Mouse (Mus musculus) kidney, embryonic 15.5 days (tissue): ENCODE results near the gene Socs4. TPM values are rescaled to one million over a fixed set of nuclear protein-coding genes. Genes with fewer than 3 reads are reported as not detected.
A peak's percentile ranks its signal among the peaks of the same experiment; 100 is the strongest.

ENCODE experiments used
- ATAC-seq: fragments of 200-750 bp; cut with Nextera tagmentation; replicated peaks from 2 replicates; pipeline ENCODE4 v1.8.0; 2017; ENCODE audit warnings: moderate TSS enrichment; ENCODE audit not compliant: low FRiP score
- H3K27ac ChIP-seq: fragments of 300-500 bp; sonication (generic); 2 replicates; pipeline ENCODE4 v1.5.1; 2015; ENCODE audit warnings: mild to moderate bottlenecking, inconsistent platforms
- H3K27me3 ChIP-seq: fragments of 300-500 bp; sonication (generic); 2 replicates; pipeline ENCODE4 v1.6.1; 2015; ENCODE audit warnings: inconsistent platforms
- H3K36me3 ChIP-seq: fragments of 300-500 bp; sonication (generic); 2 replicates; pipeline ENCODE4 v1.6.1; 2015; ENCODE audit warnings: inconsistent platforms
- H3K4me1 ChIP-seq: fragments of 300-500 bp; sonication (generic); 2 replicates; pipeline ENCODE4 v1.6.1; 2015; ENCODE audit warnings: inconsistent platforms
- H3K4me2 ChIP-seq: fragments of 300-500 bp; sonication (generic); 2 replicates; pipeline ENCODE4 v1.6.1; 2015; ENCODE audit warnings: moderate library complexity, mild to moderate bottlenecking, inconsistent platforms
- H3K4me3 ChIP-seq: fragments of 300-500 bp; sonication (generic); replicated peaks from 2 replicates; pipeline ENCODE4 v1.5.1; 2015; ENCODE audit warnings: mild to moderate bottlenecking, inconsistent platforms
- H3K9ac ChIP-seq: fragments of 300-500 bp; sonication (generic); 2 replicates; pipeline ENCODE4 v1.6.1; 2015; ENCODE audit warnings: mild to moderate bottlenecking, inconsistent platforms
- H3K9me3 ChIP-seq: fragments of 300-500 bp; sonication (generic); replicated peaks from 2 replicates; pipeline ENCODE4 v1.6.1; 2016; ENCODE audit warnings: inconsistent platforms
- WGBS: fragments of 180-500 bp; shearing (Covaris S2); methylation state at CpG from one replicate; pipeline ENCODE4 v1.1.7; 2015; ENCODE audit warnings: mixed read lengths; 5-methylcytosine and 5-hydroxymethylcytosine counted together
- polyA plus RNA-seq: library from polyadenylated mRNA; unstranded; fragments of >200 nt; fragmentation: Nextera tagmentation; extraction: Ambion mirVana; gene quantifications from 2 replicates; pipeline ENCODE4 v1.2.1, GENCODE M21; 2015

Gene Socs4
- polyA plus RNA-seq, 1 experiment from 2014 or later: 3.7 TPM

GRCm38 (mm10) chr14:47265829-47266228 lies 10.9 kb upstream of the Socs4 start:
- H3K27ac ChIP-seq: no peak overlapping the region
- H3K4me3 ChIP-seq: no peak overlapping the region
- 92% methylated on average over 8 of the region's 8 CpGs for WGBS
- no peak overlapping the region for H3K4me2 ChIP-seq
- H3K36me3 ChIP-seq: peaks cover 73% of the 10 kb centered on the region
- no peak overlapping the region for H3K9ac ChIP-seq
- ATAC-seq: no peak
- no peaks in the 10 kb centered on the region for H3K9me3 ChIP-seq
- no peaks in the 10 kb centered on the region for H3K27me3 ChIP-seq
- H3K4me1 ChIP-seq: no peaks in the 10 kb centered on the region

DNA sequence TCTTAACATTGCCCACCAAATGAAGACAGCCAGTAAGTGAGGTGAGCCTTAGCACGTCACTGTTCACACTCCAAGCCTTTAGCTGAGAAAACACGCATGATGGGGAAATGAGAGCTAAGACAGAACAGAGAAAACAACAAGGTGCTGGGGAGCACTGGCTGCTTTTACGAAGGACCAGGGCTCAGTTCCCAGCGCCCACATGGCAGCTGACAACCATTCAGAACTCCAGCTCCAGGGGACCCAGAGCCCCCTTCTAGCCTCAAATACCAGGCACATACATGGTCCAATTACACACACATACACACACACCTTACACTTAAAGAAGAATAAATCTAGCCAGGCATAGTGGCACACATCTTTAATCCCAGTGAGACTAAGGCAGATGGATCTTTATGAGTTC lies 7.7 kb upstream of the Socs4 start:
- Histone ChIP-seq H3K4me2 (no peak overlapping the region), H3K4me1 (no peaks in the 10 kb centered on the region), H3K9ac (no peak overlapping the region), H3K4me3 (no peak overlapping the region), H3K9me3 (no peaks in the 10 kb centered on the region), H3K27ac (no peak overlapping the region), H3K36me3 (peaks cover 85% of the 10 kb centered on the region), H3K27me3 (no peaks in the 10 kb centered on the region)
- ATAC-seq: no peak
- 96% methylated on average over 4 of the region's 4 CpGs for WGBS

DNA sequence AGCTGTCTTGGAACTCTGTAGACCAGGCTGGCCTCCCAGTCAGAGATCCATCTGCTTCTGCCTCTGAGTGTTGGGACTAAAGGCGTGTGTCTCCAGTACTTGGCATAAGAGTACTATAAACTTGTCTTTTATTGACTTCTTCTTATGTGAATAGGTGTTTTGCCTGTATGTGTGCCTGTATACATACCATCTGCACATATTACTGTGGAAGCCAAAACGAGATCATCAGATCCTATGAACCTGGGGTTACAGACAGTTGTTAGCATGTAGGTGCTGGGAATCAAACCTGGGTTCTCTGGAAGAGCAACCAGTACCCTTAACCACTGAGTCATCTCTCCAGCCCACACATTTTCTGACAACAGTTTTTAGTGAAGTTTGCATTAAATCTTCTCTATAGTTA lies 7.0 kb upstream of the Socs4 start:
- H3K4me3 ChIP-seq: no peak overlapping the region
- H3K9me3 ChIP-seq: no peaks in the 10 kb centered on the region
- H3K36me3 ChIP-seq: peaks cover 80% of the 10 kb centered on the region
- H3K4me1 ChIP-seq: no peaks in the 10 kb centered on the region
- H3K9ac ChIP-seq: no peak overlapping the region
- ATAC-seq: no peak
- no peak overlapping the region for H3K27ac ChIP-seq
- H3K27me3 ChIP-seq: no peaks in the 10 kb centered on the region
- no peak overlapping the region for H3K4me2 ChIP-seq
- 93% methylated on average over 2 of the region's 2 CpGs for WGBS

GRCm38 (mm10) chr14:47273751-47274150 lies 3.0 kb upstream of the Socs4 start:
- no peak overlapping the region for H3K27ac ChIP-seq
- H3K4me1 ChIP-seq: peaks cover 10% of the 10 kb centered on the region
- no peaks in the 10 kb centered on the region for H3K27me3 ChIP-seq
- H3K4me2 ChIP-seq: no peak overlapping the region
- H3K9ac ChIP-seq: no peak overlapping the region
- WGBS: 81% methylated on average over 3 of the region's 3 CpGs
- H3K4me3 ChIP-seq: no peak overlapping the region
- H3K36me3 ChIP-seq: peaks cover 43% of the 10 kb centered on the region
- H3K9me3 ChIP-seq: no peaks in the 10 kb centered on the region
- no peak for ATAC-seq

DNA sequence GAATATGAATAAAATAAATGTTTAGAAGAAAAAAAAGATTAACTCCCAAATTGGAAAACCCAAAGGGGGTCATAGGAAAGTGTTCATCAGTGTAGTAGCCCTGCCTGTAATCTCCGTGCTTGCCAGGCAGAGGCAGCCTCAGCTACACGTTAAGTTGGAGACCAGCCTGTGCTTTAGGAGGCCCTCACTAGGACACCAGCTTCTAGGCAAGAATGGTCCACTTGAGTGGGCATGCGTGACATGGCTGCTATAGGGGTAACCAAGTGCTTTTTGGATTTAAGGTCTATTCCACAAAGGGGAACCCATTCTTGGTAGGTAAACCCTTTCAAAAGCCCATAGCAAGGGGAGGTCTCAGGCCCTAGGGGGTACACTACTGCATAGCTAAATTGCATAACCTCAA lies 1.3 kb upstream of the Socs4 start:
- no peaks in the 10 kb centered on the region for H3K9me3 ChIP-seq
- peaks cover 36% of the 10 kb centered on the region for H3K36me3 ChIP-seq
- no peaks in the 10 kb centered on the region for H3K27me3 ChIP-seq
- no peak overlapping the region for H3K27ac ChIP-seq
- no peak for ATAC-seq
- H3K4me2 ChIP-seq: peak overlapping the region; percentile 70
- peak overlapping the region; percentile 84; the same call in 1 of the 2 replicates for H3K9ac ChIP-seq
- 14% methylated on average over 3 of the region's 3 CpGs for WGBS
- peak overlapping the region; percentile 80 for H3K4me3 ChIP-seq
- H3K4me1 ChIP-seq: peaks cover 10% of the 10 kb centered on the region

- H3K4me1 ChIP-seq: peaks cover 10% of the 10 kb centered on the region
- H3K36me3 ChIP-seq: peaks cover 30% of the 10 kb centered on the region
- H3K4me2 ChIP-seq: peak overlapping the region; percentile 70
- H3K4me3 ChIP-seq: peak overlapping the region; percentile 80
- ATAC-seq: no peak; the same call in 1 of the 2 replicates
- peak overlapping the region; percentile 98 for H3K27ac ChIP-seq
- no peaks in the 10 kb centered on the region for H3K27me3 ChIP-seq
- no peaks in the 10 kb centered on the region for H3K9me3 ChIP-seq
- 2% methylated on average over 22 of the region's 22 CpGs for WGBS
- H3K9ac ChIP-seq: peak overlapping the region; percentile 84
Observed at GRCm38 (mm10) chr14:47276036-47276603, 611 bp upstream of the Socs4 start.

DNA sequence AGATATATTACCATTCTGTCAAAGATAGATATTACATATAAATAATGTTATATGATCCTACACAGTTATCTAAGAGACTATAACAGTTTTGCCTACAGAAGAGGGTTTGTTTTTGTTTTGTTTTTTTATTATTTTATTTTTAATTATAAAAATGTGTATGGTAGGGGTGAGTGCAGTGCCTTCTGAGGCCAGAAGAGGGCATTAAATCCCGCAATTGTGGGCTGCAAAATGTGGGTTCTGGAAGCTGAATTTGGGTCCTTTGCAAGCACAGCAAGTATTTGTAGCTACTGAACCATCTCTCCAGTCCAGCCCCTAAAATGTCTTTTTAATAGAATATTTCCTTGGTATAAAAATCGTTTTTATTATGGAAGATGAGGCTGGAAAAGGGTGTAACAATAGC lies 2.3 kb downstream of the Socs4 start:
- H3K27me3 ChIP-seq: no peaks in the 10 kb centered on the region
- ATAC-seq: no peak
- 84% methylated on average over 2 of the region's 2 CpGs for WGBS
- H3K4me2 ChIP-seq: no peak overlapping the region
- H3K9ac ChIP-seq: no peak overlapping the region
- H3K36me3 ChIP-seq: 0 out of 2 replicates have a peak, but pooled peaks cover 11% of the 10 kb centered on the region
- H3K27ac ChIP-seq: no peak overlapping the region
- no peak overlapping the region for H3K4me3 ChIP-seq
- H3K4me1 ChIP-seq: peaks cover 10% of the 10 kb centered on the region
- H3K9me3 ChIP-seq: no peaks in the 10 kb centered on the region

- no peak overlapping the region for H3K9ac ChIP-seq
- H3K27me3 ChIP-seq: no peaks in the 10 kb centered on the region
- H3K9me3 ChIP-seq: no peaks in the 10 kb centered on the region
- H3K4me2 ChIP-seq: no peak overlapping the region
- WGBS: 91% methylated on average over 4 of the region's 4 CpGs
- no peak overlapping the region for H3K27ac ChIP-seq
- peaks cover 5% of the 10 kb centered on the region for H3K4me1 ChIP-seq
- no peak for ATAC-seq
- H3K4me3 ChIP-seq: no peak overlapping the region
- 0 out of 2 replicates have a peak, but pooled peaks cover 11% of the 10 kb centered on the region for H3K36me3 ChIP-seq
Observed at GRCm38 (mm10) chr14:47281535-47281934, 4.8 kb downstream of the Socs4 start.

DNA sequence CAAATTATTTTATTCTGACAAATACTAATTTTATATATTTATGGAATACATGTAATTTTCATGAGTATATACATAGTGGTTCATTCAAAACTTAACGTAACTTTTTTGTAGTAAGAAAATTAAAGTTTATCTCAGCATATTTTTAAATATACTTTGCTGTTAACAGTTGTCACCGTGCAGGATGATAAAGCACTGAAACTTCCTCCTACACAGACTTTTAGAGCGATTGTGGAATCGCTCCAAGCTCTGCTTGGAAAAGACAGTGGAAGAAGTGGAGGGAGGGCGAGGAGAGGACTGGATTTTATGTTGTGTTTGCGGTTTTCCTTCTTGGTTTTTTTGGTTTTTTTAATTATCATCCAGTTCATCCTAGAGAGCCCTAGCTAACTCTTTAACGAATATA lies 6.8 kb downstream of the Socs4 start:
- no peak overlapping the region for H3K27ac ChIP-seq
- no peak overlapping the region for H3K4me2 ChIP-seq
- no peaks in the 10 kb centered on the region for H3K27me3 ChIP-seq
- no peak for ATAC-seq
- 52% methylated on average over 7 of the region's 7 CpGs for WGBS
- H3K36me3 ChIP-seq: 0 out of 2 replicates have a peak, but pooled peaks cover 11% of the 10 kb centered on the region
- no peak overlapping the region for H3K9ac ChIP-seq
- no peaks in the 10 kb centered on the region for H3K9me3 ChIP-seq
- H3K4me3 ChIP-seq: no peak overlapping the region
- H3K4me1 ChIP-seq: no peaks in the 10 kb centered on the region

- no peaks in the 10 kb centered on the region for H3K9me3 ChIP-seq
- no peaks in the 10 kb centered on the region for H3K4me1 ChIP-seq
- no peaks in the 10 kb centered on the region for H3K27me3 ChIP-seq
- H3K4me3 ChIP-seq: no peak overlapping the region
- no peak overlapping the region for H3K9ac ChIP-seq
- WGBS: 92% methylated on average over 2 of the region's 2 CpGs
- ATAC-seq: no peak
- H3K36me3 ChIP-seq: peaks cover 12% of the 10 kb centered on the region
- H3K27ac ChIP-seq: no peak overlapping the region
- H3K4me2 ChIP-seq: no peak overlapping the region
Observed at GRCm38 (mm10) chr14:47285271-47285670, 8.5 kb downstream of the Socs4 start.

- Histone ChIP-seq H3K4me1 (no peaks in the 10 kb centered on the region), H3K27me3 (no peaks in the 10 kb centered on the region), H3K36me3 (peaks cover 15% of the 10 kb centered on the region), H3K4me2 (no peak overlapping the region), H3K9ac (no peak overlapping the region), H3K27ac (no peak overlapping the region), H3K9me3 (no peaks in the 10 kb centered on the region), H3K4me3 (no peak overlapping the region)
- WGBS: 93% methylated on average over 1 of the region's 1 CpGs
- no peak for ATAC-seq
Observed at GRCm38 (mm10) chr14:47286215-47286614, 9.5 kb downstream of the Socs4 start.

GRCm38 (mm10) chr14:47287021-47287420 lies 10.3 kb downstream of the Socs4 start:
- Histone ChIP-seq H3K4me2 (no peak overlapping the region), H3K27ac (no peak overlapping the region), H3K9ac (no peak overlapping the region), H3K4me1 (no peaks in the 10 kb centered on the region), H3K27me3 (no peaks in the 10 kb centered on the region), H3K9me3 (no peaks in the 10 kb centered on the region), H3K4me3 (no peak overlapping the region), H3K36me3 (peaks cover 14% of the 10 kb centered on the region)
- 88% methylated on average over 4 of the region's 5 CpGs for WGBS
- no peak for ATAC-seq

DNA sequence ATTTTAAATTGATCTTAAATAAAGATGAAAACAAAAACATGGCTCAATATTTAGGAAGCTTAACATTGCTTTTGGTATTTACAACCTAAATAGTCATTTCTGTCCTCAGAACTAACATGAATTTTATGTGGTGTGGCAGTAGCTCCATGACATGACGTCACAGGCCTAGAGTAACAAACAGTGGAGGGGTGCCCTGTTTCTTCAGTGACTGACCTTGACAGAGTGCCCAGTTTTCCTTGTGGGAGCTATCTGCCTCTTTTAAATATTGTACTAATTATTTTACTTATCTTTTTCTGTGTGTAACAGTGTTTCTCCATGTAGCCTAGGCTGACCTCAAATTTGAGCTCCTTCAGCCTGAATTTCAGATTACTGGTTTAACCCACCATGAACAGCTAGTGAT lies 15.0 kb downstream of the Socs4 start:
- WGBS: 56% methylated on average over 1 of the region's 1 CpGs

More for the DNA sequence above, 15.0 kb downstream of the Socs4 start:
- H3K9ac ChIP-seq: no peak overlapping the region
- no peak overlapping the region for H3K27ac ChIP-seq
- no peak overlapping the region for H3K4me2 ChIP-seq
- H3K9me3 ChIP-seq: no peaks in the 10 kb centered on the region
- no peak overlapping the region for H3K4me3 ChIP-seq
- H3K36me3 ChIP-seq: peaks cover 14% of the 10 kb centered on the region
- H3K4me1 ChIP-seq: no peaks in the 10 kb centered on the region
- H3K27me3 ChIP-seq: no peaks in the 10 kb centered on the region
- no peak for ATAC-seq
